Mouse (Mus musculus) G1E (cell line): Measurements from ENCODE around the gene Camta1. TPM values are rescaled to one million over a fixed set of nuclear protein-coding genes. Genes with fewer than 3 reads are reported as not detected.

Experiments used
- ATAC-seq: 2 replicates; pipeline ENCODE4 v1.8.0; 2016; ENCODE audit warnings: mild to moderate bottlenecking; ENCODE audit not compliant: insufficient number of reproducible peaks, poor library complexity, low FRiP score, severe bottlenecking; ENCODE audit errors: extremely low read depth
- DNase-seq: peaks from one replicate; pipeline ENCODE4 v3.0.0; 2012; ENCODE audit warnings: low spot score
- H3K27me3 ChIP-seq: 2 replicates; pipeline ENCODE4 v1.6.1; 2012; ENCODE audit warnings: mild to moderate bottlenecking, low read length, inconsistent platforms; ENCODE audit not compliant: insufficient read depth
- H3K36me3 ChIP-seq: replicated peaks from 2 replicates; pipeline ENCODE3; 2012; ENCODE audit warnings: mild to moderate bottlenecking, inconsistent platforms
- H3K4me1 ChIP-seq: 2 replicates; pipeline ENCODE4 v1.6.1; 2012; ENCODE audit warnings: low read depth, low read length, inconsistent platforms, mixed read lengths; ENCODE audit not compliant: insufficient read depth
- H3K4me3 ChIP-seq: 2 replicates; pipeline ENCODE4 v1.5.1; 2012; ENCODE audit warnings: low read depth, mild to moderate bottlenecking, inconsistent platforms, low read length, moderate library complexity, mixed read lengths
- H3K9me3 ChIP-seq: replicated peaks from 2 replicates; pipeline ENCODE4 v1.6.1; 2012; ENCODE audit warnings: inconsistent platforms
- CTCF ChIP-seq: IDR thresholded peaks from 2 replicates; pipeline ENCODE4 v1.5.1; 2012; ENCODE audit warnings: low read depth, low read length, inconsistent platforms, mixed read lengths
- GATA1 ChIP-seq: IDR thresholded peaks from 2 replicates; pipeline ENCODE4 v1.6.1; 2012; ENCODE audit warnings: borderline replicate concordance, low read length, inconsistent platforms, mixed read lengths
- GATA2 ChIP-seq: IDR thresholded peaks from 2 replicates; pipeline ENCODE4 v1.6.1; 2012; ENCODE audit warnings: low read depth, low read length, inconsistent platforms, borderline replicate concordance
- POLR2AphosphoS5 ChIP-seq: IDR thresholded peaks from 2 replicates; pipeline ENCODE4 v1.6.1; 2012; ENCODE audit warnings: low read depth, low read length, inconsistent platforms; ENCODE audit not compliant: insufficient replicate concordance
- TAL1 ChIP-seq: conservative IDR thresholded peaks from 2 replicates; pipeline ENCODE4 v1.6.1; 2012; ENCODE audit warnings: low read depth, low read length, inconsistent platforms, mixed read lengths
- polyA plus RNA-seq: library from polyadenylated mRNA; stranded (reverse); fragments of >175 nt; gene quantifications from 2 replicates; pipeline ENCODE4 v1.2.3, GENCODE M21; 2012
- total RNA-seq, 2 experiments: library from RNA; stranded (forward) in 1 of 2; stranded (reverse) in 1 of 2; fragments of 200-1000 nt in 1 of 2; fragments of >200 nt in 1 of 2; fragmentation: Nextera tagmentation in 1 of 2; gene quantifications; 2 replicates each; pipeline ENCODE4 v1.2.3; 2014 to 2017

The Camta1 gene
- total and polyA plus RNA-seq, 3 experiments = 10.8 to 113 (median 25.7) TPM

DNA sequence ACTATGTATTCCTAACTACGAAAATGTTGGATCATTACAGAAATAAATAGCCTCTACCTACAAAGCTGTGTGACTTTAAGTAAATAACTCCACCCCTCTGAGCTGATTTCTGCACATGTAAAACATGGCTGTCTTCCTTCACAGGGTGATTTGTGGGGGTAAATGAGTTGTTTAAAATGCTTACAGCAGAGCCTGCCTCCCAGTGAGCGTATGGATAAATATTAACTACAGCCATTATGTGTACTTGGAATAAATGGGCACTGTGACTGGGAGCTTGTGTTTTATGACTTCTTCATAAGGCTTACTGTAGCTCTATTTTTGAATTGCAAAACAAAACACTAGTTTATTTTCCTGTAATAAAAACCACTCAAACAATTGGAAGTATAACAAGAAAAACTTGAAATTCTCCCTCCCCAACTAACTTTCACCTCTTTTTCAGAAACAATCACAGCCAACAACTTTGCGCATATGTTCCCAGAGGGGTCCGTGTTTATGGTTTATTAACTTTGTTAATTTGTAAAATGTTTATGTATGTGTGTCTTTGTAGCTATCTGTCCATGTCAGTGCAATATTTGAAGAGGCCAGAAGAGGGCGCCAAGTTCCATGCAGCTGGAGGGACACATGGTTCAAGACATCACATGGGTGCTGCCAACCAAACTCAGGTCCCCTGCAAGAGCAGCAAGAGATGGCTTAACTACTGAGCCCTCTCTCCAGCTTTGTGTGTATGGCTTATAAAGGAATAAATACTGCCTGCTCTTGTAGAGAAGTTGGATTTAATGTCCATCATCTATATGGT is 363.0 kb downstream of the Camta1 start:
- TF ChIP-seq TAL1 = no peak
- TF ChIP-seq GATA2 = no peak
- no peak for ATAC-seq
- DNase-seq = no peak
- no peaks in the 10 kb centered on the region for H3K27me3 ChIP-seq
- peaks cover 83% of the 10 kb centered on the region for H3K9me3 ChIP-seq
- H3K4me3 ChIP-seq = no peak overlapping the region
- no peaks in the 10 kb centered on the region for H3K36me3 ChIP-seq
- H3K4me1 ChIP-seq = no peaks in the 10 kb centered on the region

- no peaks in the 10 kb centered on the region for H3K27me3 ChIP-seq
- H3K4me1 ChIP-seq = no peaks in the 10 kb centered on the region
- no peaks in the 10 kb centered on the region for H3K36me3 ChIP-seq
- H3K4me3 ChIP-seq = no peak overlapping the region
- no peak for ATAC-seq
- TF ChIP-seq CTCF (no peak), POLR2AphosphoS5 (no peak), GATA2 (no peak), TAL1 (no peak), GATA1 (no peak)
- no peak for DNase-seq
- peaks cover 76% of the 10 kb centered on the region for H3K9me3 ChIP-seq
These were observed 365.1 kb downstream of the Camta1 start for GRCm38 (mm10) chr4:151496581-151496980.

DNA sequence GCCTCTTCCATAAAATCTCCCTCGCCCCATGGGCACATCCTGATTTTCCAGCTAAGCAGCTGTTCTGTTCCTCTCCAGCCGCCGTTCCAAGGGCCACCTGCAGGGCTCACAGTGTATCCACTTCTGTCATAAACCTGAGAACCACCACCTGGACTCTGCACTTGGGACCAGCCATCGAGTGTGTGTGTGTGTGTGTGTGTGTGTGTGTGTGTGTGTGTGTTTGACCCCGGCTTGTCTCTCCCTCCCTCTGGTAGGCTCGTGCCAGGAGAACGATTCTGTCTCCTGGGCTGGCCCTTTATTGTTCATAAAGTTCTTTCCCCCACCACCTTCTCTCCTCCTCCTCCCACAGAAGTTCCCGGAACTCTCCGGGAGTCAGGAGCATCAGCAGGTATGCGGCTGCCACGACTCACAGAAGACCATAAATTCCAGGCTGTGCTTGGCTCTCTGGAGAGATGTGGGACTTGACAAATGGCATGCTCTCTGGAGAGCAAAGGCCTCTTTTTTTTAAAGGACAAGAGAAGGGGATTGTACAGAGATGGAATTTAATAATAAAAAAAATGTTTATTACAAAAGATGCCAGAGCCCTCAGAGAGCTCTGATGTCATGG is 366.3 kb downstream of the Camta1 start:
- ATAC-seq (no peak), DNase-seq (no peak)
- Histone ChIP-seq H3K4me3 (no peak overlapping the region), H3K4me1 (no peaks in the 10 kb centered on the region), H3K36me3 (no peaks in the 10 kb centered on the region), H3K27me3 (no peaks in the 10 kb centered on the region), H3K9me3 (peaks cover 77% of the 10 kb centered on the region)
- TF ChIP-seq POLR2AphosphoS5 = no peak
- no peak for TF ChIP-seq GATA1
- TF ChIP-seq TAL1 = no peak
- no peak for TF ChIP-seq GATA2
- no peak for TF ChIP-seq CTCF

- Histone ChIP-seq H3K36me3 (no peaks in the 10 kb centered on the region), H3K9me3 (peaks cover 82% of the 10 kb centered on the region), H3K4me1 (no peaks in the 10 kb centered on the region), H3K4me3 (no peak overlapping the region), H3K27me3 (no peaks in the 10 kb centered on the region)
- TF ChIP-seq POLR2AphosphoS5 = no peak
- no peak for TF ChIP-seq TAL1
- TF ChIP-seq GATA1 = no peak
- no peak for TF ChIP-seq GATA2
- no peak for TF ChIP-seq CTCF
- DNase-seq = no peak
- ATAC-seq = no peak
These were observed 368.9 kb downstream of the Camta1 start for GRCm38 (mm10) chr4:151492786-151493185.

DNA sequence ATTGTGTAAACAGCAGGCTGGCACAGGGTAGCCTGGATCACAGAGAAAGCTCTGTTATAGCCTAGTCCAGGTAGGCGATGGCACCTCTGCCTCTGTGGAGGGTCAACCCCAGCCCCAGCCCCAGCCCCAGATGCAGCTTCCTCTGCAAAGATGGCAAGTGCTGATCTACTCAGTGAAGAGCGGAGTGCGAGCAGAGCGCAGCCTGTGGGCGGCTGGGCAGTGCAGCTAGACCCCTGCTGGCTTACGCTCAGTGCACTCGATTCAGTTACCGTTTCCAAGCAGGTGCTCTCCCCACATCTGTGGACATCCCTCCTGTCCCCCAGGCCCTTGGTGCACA is 377.7 kb downstream of the Camta1 start:
- DNase-seq (no peak), ATAC-seq (no peak)
- Histone ChIP-seq H3K36me3 (no peaks in the 10 kb centered on the region), H3K4me1 (no peaks in the 10 kb centered on the region), H3K27me3 (0 out of 2 replicates have a peak, but pooled peaks cover 2% of the 10 kb centered on the region), H3K4me3 (no peak overlapping the region), H3K9me3 (peaks cover 84% of the 10 kb centered on the region)
- TF ChIP-seq POLR2AphosphoS5 = no peak
- TF ChIP-seq GATA2 = no peak
- no peak for TF ChIP-seq GATA1
- TF ChIP-seq TAL1 = no peak
- no peak for TF ChIP-seq CTCF

GRCm38 (mm10) chr4:151483299-151483976 is 378.2 kb downstream of the Camta1 start:
- ATAC-seq = no peak
- no peak for TF ChIP-seq GATA1
- no peak for TF ChIP-seq TAL1
- no peak for TF ChIP-seq CTCF
- TF ChIP-seq POLR2AphosphoS5 = no peak
- TF ChIP-seq GATA2 = no peak

More at GRCm38 (mm10) chr4:151483299-151483976, 378.2 kb downstream of the Camta1 start:
- Histone ChIP-seq H3K27me3 (0 out of 2 replicates have a peak, but pooled peaks cover 2% of the 10 kb centered on the region), H3K4me3 (no peak overlapping the region), H3K9me3 (peaks cover 84% of the 10 kb centered on the region), H3K36me3 (no peaks in the 10 kb centered on the region), H3K4me1 (no peaks in the 10 kb centered on the region)
- no peak for DNase-seq
